Mouse (Mus musculus) liver, embryonic 15.5 days (tissue): Measurements from ENCODE around the gene Irs1. TPM values are rescaled to one million over a fixed set of nuclear protein-coding genes. Genes with fewer than 3 reads are reported as not detected.
A peak's percentile ranks its signal among the peaks of the same experiment; 100 is the strongest.

Experiments
- ATAC-seq: fragments of 200-750 bp; cut with Nextera tagmentation; 2 replicates; pipeline ENCODE4 v1.8.0; 2017; ENCODE audit warnings: moderate number of reproducible peaks, mild to moderate bottlenecking, moderate library complexity; ENCODE audit not compliant: insufficient read depth
- H3K27ac ChIP-seq: fragments of 300-500 bp; sonication (generic); replicated peaks from 2 replicates; pipeline ENCODE4 v1.5.1; 2015; ENCODE audit warnings: mild to moderate bottlenecking, inconsistent platforms
- H3K27me3 ChIP-seq: fragments of 300-500 bp; sonication (generic); 2 replicates; pipeline ENCODE4 v1.6.1; 2015; ENCODE audit warnings: mild to moderate bottlenecking, inconsistent platforms
- H3K36me3 ChIP-seq: fragments of 300-500 bp; sonication (generic); replicated peaks from 2 replicates; pipeline ENCODE4 v1.6.1; 2015; ENCODE audit warnings: moderate library complexity, mild to moderate bottlenecking, inconsistent platforms
- H3K4me1 ChIP-seq: fragments of 300-500 bp; sonication (generic); replicated peaks from 2 replicates; pipeline ENCODE4 v1.6.1; 2015; ENCODE audit warnings: inconsistent platforms
- H3K4me2 ChIP-seq: fragments of 300-500 bp; sonication (generic); 2 replicates; pipeline ENCODE4 v1.6.1; 2015; ENCODE audit warnings: moderate library complexity, mild to moderate bottlenecking, inconsistent platforms
- H3K4me3 ChIP-seq: fragments of 300-500 bp; sonication (generic); replicated peaks from 2 replicates; pipeline ENCODE4 v1.5.1; 2015; ENCODE audit warnings: mild to moderate bottlenecking, inconsistent platforms
- H3K9ac ChIP-seq: fragments of 300-500 bp; sonication (generic); 2 replicates; pipeline ENCODE4 v1.6.1; 2015; ENCODE audit warnings: moderate library complexity, mild to moderate bottlenecking, inconsistent platforms
- H3K9me3 ChIP-seq: fragments of 300-500 bp; sonication (generic); replicated peaks from 2 replicates; pipeline ENCODE4 v1.6.1; 2016; ENCODE audit warnings: inconsistent platforms
- WGBS: fragments of 180-500 bp; shearing (Covaris S2); methylation state at CpG from one replicate; pipeline ENCODE4 v1.1.7; 2015; ENCODE audit warnings: mixed read lengths; ENCODE audit not compliant: insufficient replicate concordance; 5-methylcytosine and 5-hydroxymethylcytosine counted together
- polyA plus RNA-seq: library from polyadenylated mRNA; unstranded; fragments of >200 nt; fragmentation: Nextera tagmentation; extraction: Ambion mirVana; gene quantifications from 2 replicates; pipeline ENCODE4 v1.2.1, GENCODE M21; 2015

The Irs1 gene
- polyA plus RNA-seq, 1 experiment from 2014 or later = 1.1 TPM

DNA sequence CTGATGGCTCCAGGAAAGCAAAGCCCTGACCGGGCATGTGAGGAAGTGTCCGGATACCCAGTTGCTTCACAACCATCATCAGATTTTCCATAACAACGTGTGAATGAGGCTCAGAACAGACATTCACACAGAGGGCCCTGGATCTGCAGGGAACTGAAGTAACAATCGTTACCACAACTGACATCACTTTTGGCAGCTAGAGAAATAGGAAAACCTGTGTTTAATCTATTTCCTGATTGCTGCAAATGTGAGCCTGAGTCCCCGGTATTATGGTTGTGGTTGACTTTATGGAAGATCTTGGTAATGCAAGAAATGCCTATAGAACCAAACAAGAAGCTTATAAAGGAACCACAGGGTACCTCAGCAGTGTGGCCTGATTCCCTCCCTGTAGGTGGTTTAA lies 46.2 kb downstream of the Irs1 start:
- 55% methylated on average over 5 of the region's 5 CpGs for WGBS
- Histone ChIP-seq H3K36me3 (no peaks in the 10 kb centered on the region; the same call in 1 of the 2 replicates), H3K4me1 (peaks cover 10% of the 10 kb centered on the region; the same call in 1 of the 2 replicates), H3K4me2 (no peak overlapping the region), H3K9me3 (no peaks in the 10 kb centered on the region), H3K9ac (no peak overlapping the region), H3K27me3 (no peaks in the 10 kb centered on the region), H3K4me3 (no peak overlapping the region), H3K27ac (no peak overlapping the region)
- ATAC-seq = no peak

DNA sequence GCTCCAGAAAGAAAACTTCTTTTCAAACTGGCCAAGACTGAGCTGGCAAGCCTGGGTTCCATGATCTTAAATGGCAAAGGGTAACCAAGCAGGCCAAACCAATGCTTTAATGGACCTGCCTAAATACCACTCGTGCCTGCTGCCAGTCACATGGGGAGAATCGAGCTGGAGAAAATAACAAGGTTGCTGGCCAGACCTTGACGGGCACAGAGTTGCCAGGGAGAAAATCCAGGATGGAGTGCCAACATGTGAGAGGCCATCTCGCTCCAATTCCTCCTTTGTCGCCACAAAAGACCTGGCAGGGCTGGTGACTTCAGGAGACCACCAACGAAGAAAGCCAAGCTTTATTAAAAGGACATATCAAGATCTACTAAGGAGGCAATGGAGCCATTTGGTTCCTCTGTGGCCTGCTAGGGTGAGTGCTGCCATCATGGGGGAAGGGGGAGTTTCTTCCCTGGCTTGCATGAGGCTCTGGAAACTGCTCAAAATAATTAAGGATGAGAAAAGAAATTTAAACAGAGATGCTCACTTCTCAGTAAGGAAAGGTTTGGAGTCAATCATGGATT lies 47.9 kb downstream of the Irs1 start:
- no peak for ATAC-seq
- Histone ChIP-seq H3K4me3 (no peak overlapping the region), H3K27me3 (no peaks in the 10 kb centered on the region), H3K9ac (no peak overlapping the region), H3K9me3 (no peaks in the 10 kb centered on the region), H3K27ac (no peak overlapping the region), H3K36me3 (no peaks in the 10 kb centered on the region; the same call in 1 of the 2 replicates), H3K4me1 (peaks cover 13% of the 10 kb centered on the region; the same call in 1 of the 2 replicates), H3K4me2 (no peak overlapping the region)
- WGBS = 46% methylated on average over 6 of the region's 6 CpGs

DNA sequence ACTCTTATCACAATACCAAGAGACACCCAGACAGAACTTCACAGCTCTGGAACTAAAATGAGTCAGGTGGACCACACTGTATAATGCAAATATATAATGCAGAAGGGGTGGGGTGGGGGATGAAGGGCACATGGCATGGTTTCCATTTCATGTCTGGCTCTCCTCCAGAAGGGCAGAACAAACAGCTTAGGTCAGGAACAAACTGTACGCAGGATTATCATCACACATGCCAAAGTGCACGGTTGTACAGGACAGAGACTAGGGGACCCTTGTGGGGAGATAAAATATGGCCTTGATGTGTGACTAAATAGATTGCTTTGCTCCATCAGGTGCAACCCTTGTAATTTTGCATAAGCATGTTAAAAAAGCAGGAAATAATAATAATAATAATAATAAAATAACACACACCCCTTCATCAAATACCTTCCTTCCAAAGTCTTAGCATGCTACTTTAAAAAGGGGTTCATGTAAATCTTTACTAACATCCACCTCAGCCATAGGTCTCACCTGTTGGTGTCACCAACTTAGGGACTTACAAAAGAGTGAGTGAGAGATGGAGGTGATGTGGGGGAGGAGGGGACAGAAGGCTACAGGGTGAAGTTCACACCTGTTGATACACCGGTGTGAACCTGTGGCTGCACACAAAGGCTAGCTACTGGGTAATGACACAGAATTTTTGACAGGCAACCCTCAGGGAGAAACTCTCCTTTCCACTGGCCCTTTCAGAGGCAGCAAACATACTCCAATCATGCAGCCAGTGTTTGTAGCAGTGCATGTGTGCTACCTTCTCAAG lies 51.6 kb downstream of the Irs1 start:
- Histone ChIP-seq H3K36me3 (no peaks in the 10 kb centered on the region), H3K9me3 (no peaks in the 10 kb centered on the region), H3K4me3 (no peak overlapping the region), H3K9ac (no peak overlapping the region), H3K27ac (0 out of 2 replicates have a peak overlapping the region, but pooled peaks have one; percentile 24), H3K4me2 (no peak overlapping the region), H3K4me1 (peaks cover 7% of the 10 kb centered on the region; the same call in 1 of the 2 replicates), H3K27me3 (no peaks in the 10 kb centered on the region)
- ATAC-seq = peak; percentile 65; the same call in 1 of the 2 replicates
- 59% methylated on average over 3 of the region's 3 CpGs for WGBS

DNA sequence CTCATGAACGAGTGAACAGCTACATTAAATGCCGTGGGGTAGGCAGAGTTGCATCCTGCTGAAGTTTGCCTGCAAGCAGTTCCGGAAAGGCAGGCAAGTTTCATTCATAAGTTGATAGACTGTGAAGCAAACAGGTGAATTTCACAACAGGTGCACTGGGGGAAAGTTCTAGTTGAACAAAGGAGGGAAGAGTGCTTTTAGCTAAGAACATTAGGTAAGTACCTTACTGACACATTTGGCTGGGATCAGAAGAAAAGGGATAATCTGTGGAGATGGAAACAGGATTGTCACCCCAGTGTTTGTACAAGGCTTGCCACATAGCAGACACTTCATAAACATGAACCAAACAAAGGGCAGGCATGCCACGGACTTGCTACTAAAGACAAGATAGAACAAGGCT lies 53.0 kb downstream of the Irs1 start:
- H3K4me3 ChIP-seq = no peak overlapping the region
- WGBS = 50% methylated on average over 4 of the region's 4 CpGs
- no peak overlapping the region for H3K9ac ChIP-seq
- H3K27ac ChIP-seq = peak overlapping the region; percentile 3; the same call in 1 of the 2 replicates
- no peak for ATAC-seq
- H3K36me3 ChIP-seq = no peaks in the 10 kb centered on the region
- H3K27me3 ChIP-seq = no peaks in the 10 kb centered on the region
- H3K9me3 ChIP-seq = no peaks in the 10 kb centered on the region
- no peak overlapping the region for H3K4me2 ChIP-seq
- H3K4me1 ChIP-seq = peaks cover 7% of the 10 kb centered on the region; the same call in 1 of the 2 replicates

DNA sequence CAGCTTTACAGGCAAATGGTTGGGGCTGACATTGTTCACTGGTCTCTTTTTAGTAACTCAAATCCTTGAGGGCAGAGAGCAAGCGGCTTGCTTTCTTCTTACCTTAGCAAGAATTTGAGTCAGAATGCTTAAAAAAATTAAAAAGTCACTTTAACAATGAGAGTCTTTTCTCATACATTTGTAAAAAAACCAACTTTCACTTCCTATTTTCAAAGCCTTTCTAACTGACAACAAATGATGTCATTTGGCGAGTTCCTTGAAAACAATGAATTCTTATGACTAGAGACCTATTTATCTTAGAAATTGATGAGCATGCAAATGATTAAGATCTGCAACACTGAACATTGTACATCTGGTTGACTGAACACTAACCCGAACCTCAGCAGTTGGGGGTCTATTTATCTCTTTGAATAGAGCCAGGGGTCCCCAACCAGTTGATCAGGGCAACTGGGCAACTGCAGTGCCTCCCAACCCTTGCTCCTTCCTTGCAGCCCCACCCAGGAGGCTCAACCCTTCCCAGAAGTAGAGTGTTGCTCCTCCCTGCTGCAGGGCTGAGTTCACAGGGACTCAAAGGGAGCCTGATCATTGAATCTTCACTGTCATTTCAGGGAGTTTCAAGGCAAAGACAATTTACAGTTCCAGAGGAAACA lies 55.6 kb downstream of the Irs1 start:
- Histone ChIP-seq H3K9ac (no peak overlapping the region), H3K27ac (peak overlapping the region; percentile 54; the same call in 1 of the 2 replicates), H3K4me1 (peaks cover 7% of the 10 kb centered on the region; the same call in 1 of the 2 replicates), H3K9me3 (no peaks in the 10 kb centered on the region), H3K4me2 (no peak overlapping the region), H3K27me3 (no peaks in the 10 kb centered on the region), H3K36me3 (no peaks in the 10 kb centered on the region), H3K4me3 (no peak overlapping the region)
- WGBS = 49% methylated on average over 3 of the region's 3 CpGs
- no peak for ATAC-seq

DNA sequence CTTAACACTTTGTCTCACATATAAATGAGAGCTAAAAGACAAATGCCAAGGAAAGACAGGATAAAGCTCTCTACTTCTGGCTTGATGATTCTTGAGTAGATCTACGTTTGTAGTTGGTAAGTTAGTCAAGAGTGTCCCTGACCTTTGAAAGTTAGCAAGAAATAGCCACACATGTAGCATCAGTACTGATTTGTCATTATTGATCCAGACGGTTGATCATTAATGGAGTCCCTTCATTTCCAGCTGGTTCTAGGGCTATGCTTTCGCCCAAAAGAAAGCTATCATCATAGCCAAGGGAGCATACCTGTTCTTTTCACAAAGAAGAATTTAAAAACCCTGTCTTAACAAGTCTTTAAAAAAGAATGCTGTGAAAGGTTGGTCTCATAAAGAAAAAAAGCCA lies 56.6 kb downstream of the Irs1 start:
- no peak overlapping the region for H3K4me2 ChIP-seq
- H3K27ac ChIP-seq = peak overlapping the region; percentile 54
- H3K4me3 ChIP-seq = no peak overlapping the region
- WGBS = 43% methylated on average over 3 of the region's 3 CpGs
- no peak overlapping the region for H3K9ac ChIP-seq
- ATAC-seq = peak; percentile 63; the same call in 1 of the 2 replicates
- no peaks in the 10 kb centered on the region for H3K36me3 ChIP-seq
- H3K4me1 ChIP-seq = no peaks in the 10 kb centered on the region; the same call in 1 of the 2 replicates
- no peaks in the 10 kb centered on the region for H3K27me3 ChIP-seq
- H3K9me3 ChIP-seq = no peaks in the 10 kb centered on the region

DNA sequence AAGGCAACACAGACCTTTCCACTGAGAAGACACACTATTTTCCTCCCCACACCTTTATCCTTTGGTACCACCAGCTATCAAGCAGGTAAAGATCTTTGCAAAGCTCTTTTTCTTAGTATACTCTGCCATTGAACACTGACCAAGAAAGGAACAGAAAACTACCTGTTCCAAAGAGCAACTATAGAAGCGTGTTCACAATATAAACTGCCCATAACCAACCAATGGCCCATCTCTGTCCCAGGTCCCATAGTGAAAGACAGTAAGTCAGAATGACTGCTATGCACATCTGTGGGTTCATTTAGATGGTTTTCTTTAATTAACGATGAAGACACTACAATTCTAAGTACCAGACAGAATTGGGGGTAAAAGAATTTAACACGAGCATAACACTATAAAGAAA lies 58.4 kb downstream of the Irs1 start, which contains the start of gene Gm9747:
TSS of gene Gm9747 (plus strand) at position 301 of the 400 bp plus-strand sequence.
- Histone ChIP-seq H3K9ac (no peak within 1 kb of the TSS), H3K27ac (0 out of 2 replicates have a peak within 1 kb of the TSS, but pooled peaks have one; percentile 14), H3K36me3 (no peaks in the 10 kb centered on the region), H3K4me1 (no peaks in the 10 kb centered on the region), H3K4me2 (no peak within 1 kb of the TSS), H3K9me3 (no peaks in the 10 kb centered on the region), H3K4me3 (no peak within 1 kb of the TSS), H3K27me3 (no peaks in the 10 kb centered on the region)
- WGBS = 63% methylated on average over 3 of the region's 3 CpGs
- ATAC-seq = no peak

DNA sequence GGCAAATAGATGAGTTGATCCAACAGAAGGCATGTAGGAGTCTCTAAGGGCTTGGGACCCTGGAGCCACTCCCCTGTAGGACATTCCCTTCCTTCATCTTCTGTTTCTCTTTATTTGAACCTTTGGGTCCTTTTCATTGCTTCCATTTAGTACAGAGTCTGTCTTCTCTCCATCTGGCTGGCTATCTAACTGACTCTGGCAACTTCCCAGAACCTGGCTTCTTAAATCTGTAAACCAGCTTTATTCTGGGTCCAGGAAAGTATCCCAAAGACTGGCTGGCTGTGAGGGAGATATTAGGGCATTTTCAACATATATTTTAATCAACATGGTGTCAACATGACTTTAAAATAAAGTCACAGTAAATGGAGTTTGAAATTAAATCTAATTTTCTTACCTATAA lies 62.4 kb downstream of the Irs1 start:
- Histone ChIP-seq H3K4me3 (no peak overlapping the region), H3K9me3 (no peaks in the 10 kb centered on the region), H3K4me2 (no peak overlapping the region), H3K36me3 (no peaks in the 10 kb centered on the region), H3K4me1 (no peaks in the 10 kb centered on the region), H3K27ac (no peak overlapping the region), H3K9ac (no peak overlapping the region), H3K27me3 (no peaks in the 10 kb centered on the region)
- ATAC-seq = no peak

DNA sequence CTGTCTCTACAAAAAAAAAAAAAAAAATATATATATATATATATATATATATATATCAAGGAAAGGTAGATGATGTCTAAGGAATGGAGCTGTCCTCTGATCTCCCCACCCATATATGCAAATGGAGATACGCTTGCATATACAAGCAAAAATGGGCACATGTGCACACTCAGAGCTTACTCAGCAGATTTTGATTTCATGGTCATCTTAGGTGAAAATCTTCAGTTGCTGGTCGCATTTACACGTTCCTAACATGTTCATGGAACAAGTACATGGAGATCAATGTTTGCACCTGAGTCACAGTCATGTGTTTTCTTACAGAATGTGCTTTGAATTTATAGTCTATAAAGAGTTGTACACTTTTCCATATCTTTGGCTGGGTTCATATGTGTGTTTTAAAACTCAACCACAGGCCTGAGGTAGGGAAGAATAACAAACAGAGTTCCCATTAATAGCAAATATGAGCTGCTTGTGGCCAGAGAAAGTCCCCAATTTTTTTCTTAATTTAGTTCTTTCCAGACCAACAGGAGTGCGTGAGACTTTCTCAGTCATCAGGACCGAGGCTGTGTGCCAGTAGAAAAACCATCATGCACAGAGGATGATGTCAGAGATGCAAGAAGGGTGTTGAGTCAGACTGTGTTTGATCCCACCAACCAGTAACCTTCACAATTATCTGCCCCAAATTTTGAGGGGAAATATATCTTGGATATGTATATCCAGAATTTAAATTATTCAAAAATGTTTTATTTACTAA lies 68.0 kb downstream of the Irs1 start:
- WGBS = 54% methylated on average over 5 of the region's 5 CpGs
- no peak for ATAC-seq
- H3K27me3 ChIP-seq = no peaks in the 10 kb centered on the region
- H3K9ac ChIP-seq = no peak overlapping the region
- H3K36me3 ChIP-seq = no peaks in the 10 kb centered on the region
- no peak overlapping the region for H3K27ac ChIP-seq
- no peak overlapping the region for H3K4me3 ChIP-seq
- H3K4me2 ChIP-seq = no peak overlapping the region
- no peaks in the 10 kb centered on the region; the same call in 1 of the 2 replicates for H3K4me1 ChIP-seq
- H3K9me3 ChIP-seq = no peaks in the 10 kb centered on the region

DNA sequence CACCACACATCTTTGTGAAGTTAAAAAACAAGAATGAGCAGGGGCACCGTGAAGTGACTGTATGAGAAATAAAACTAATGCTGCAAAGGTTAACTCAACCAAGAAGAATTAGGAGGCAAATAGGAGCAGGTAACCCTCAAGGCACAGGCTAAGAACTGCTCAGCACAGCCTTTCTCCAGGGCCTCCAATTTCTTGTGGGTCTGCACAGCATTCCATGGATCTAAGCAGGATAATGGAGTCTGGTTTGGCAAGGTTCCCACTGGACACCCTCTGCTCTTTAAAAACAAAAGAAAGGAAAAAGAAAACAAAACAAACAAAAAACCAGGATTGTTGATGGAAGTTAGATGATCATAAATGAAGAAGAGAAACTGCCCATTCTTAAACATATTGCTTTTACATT lies 69.8 kb downstream of the Irs1 start:
- Histone ChIP-seq H3K27ac (no peak overlapping the region), H3K4me3 (no peak overlapping the region), H3K4me1 (no peaks in the 10 kb centered on the region; the same call in 1 of the 2 replicates), H3K27me3 (no peaks in the 10 kb centered on the region), H3K36me3 (no peaks in the 10 kb centered on the region), H3K9ac (no peak overlapping the region), H3K9me3 (no peaks in the 10 kb centered on the region), H3K4me2 (no peak overlapping the region)
- WGBS = 54% methylated on average over 1 of the region's 1 CpGs
- ATAC-seq = no peak
